Mouse (Mus musculus) c-Kit-negative CD71-positive TER-119-positive erythroid progenitor cells, embryonic 14.5 days (primary cell): Measurements from ENCODE around the gene AB124611.
"Not testable (repeated sequence)": the region's sequence is repeated elsewhere in the genome, so short reads cannot be mapped to it uniquely, and the experiment has no call there.

Experiments used
- DNase-seq: peaks from one replicate; pipeline ENCODE4 v3.0.0-alpha.2; 2013; ENCODE audit warnings: low read depth, low spot score

AB124611 gene

GRCm38 (mm10) chr9:21564420-21564819 is 38.4 kb downstream of the AB124611 start:
- no peak for DNase-seq

- DNase-seq = no peak
These were observed 39.1 kb downstream of the AB124611 start for GRCm38 (mm10) chr9:21565004-21565586.

- DNase-seq = no peak
These were observed 40.6 kb downstream of the AB124611 start for GRCm38 (mm10) chr9:21566538-21566937.

- no peak for DNase-seq
These were observed 41.1 kb downstream of the AB124611 start for GRCm38 (mm10) chr9:21567051-21567450.

GRCm38 (mm10) chr9:21568657-21569255 is 42.8 kb downstream of the AB124611 start:
- no peak for DNase-seq

- no peak for DNase-seq
These were observed 48.2 kb downstream of the AB124611 start for GRCm38 (mm10) chr9:21574012-21574801.

- no peak for DNase-seq
These were observed 49.3 kb downstream of the AB124611 start for GRCm38 (mm10) chr9:21575253-21575652.

- no peak for DNase-seq
These were observed 50.3 kb downstream of the AB124611 start for GRCm38 (mm10) chr9:21576286-21576685.

- DNase-seq = no peak
These were observed 52.2 kb downstream of the AB124611 start for GRCm38 (mm10) chr9:21578226-21578625.

GRCm38 (mm10) chr9:21585401-21585800 is 59.4 kb downstream of the AB124611 start:
- DNase-seq = no peak

- no peak for DNase-seq
These were observed 61.8 kb downstream of the AB124611 start for GRCm38 (mm10) chr9:21587678-21588349.

GRCm38 (mm10) chr9:21588350-21588749 is 62.4 kb downstream of the AB124611 start:
- DNase-seq = no peak

- no peak for DNase-seq
These were observed 63.6 kb downstream of the AB124611 start for GRCm38 (mm10) chr9:21589538-21589937.

GRCm38 (mm10) chr9:21591127-21591830 is 65.3 kb downstream of the AB124611 start:
- no peak for DNase-seq

GRCm38 (mm10) chr9:21591831-21592702 is 66.1 kb downstream of the AB124611 start:
- DNase-seq = no peak

- peak; percentile 80 for DNase-seq
These were observed 66.7 kb downstream of the AB124611 start, which contains the start of the genes Timm29 and Yipf2 for GRCm38 (mm10) chr9:21592703-21593121. TSS of gene Timm29 (plus strand) at chr9:21592722. TSS of gene Yipf2 (minus strand) at chr9:21592828.

GRCm38 (mm10) chr9:21593122-21593721 is 67.2 kb downstream of the AB124611 start:
- DNase-seq = no peak

- DNase-seq = not testable (repeated sequence)
These were observed 68.4 kb downstream of the AB124611 start for GRCm38 (mm10) chr9:21594350-21594749.

GRCm38 (mm10) chr9:21594838-21595237 is 68.9 kb downstream of the AB124611 start:
- DNase-seq = no peak
